Mouse (Mus musculus): ENCODE measurements around the gene 4930524J08Rik. TPM values are rescaled to one million over a fixed set of nuclear protein-coding genes. Genes with fewer than 3 reads are reported as not detected.

Gene 4930524J08Rik
- total and polyA plus RNA-seq, 3 experiments, result 0.50 to 5.8 (median 0.72) TPM

DNA sequence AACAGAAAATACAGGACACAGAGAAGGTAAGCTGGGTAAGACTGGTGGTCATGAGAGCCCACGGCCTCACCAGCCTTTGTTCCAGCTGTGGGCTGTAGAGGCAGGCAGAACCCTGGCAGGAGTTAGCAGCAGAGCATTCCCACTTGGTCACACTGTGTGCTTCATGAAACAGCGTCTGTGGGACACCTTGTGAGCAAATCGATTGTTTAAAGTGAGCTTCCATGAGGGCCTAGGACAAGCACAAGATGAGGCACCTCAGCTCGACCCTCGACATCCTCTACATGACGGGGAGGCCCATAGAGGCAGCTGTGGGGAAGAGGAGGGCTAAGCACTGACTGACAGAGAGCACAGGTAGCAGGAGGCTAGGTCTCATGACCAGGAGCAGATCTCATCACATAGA lies 47.0 kb upstream of the 4930524J08Rik start:
- dilution Hi-C loops (cut with MboI; ENCODE audit: extremely low pct_ligation_motif_present, extremely low pct_unique_long_range_greater_than_20kb, low sequenced_read_pairs) (no loop called here), in situ Hi-C loops (cut with MboI; ENCODE audit: low pct_ligation_motif_present, low pct_unique_long_range_greater_than_20kb, low sequenced_read_pairs) (loop anchor here (25.0 kb wide), 2 partner anchors 305 to 380 kb away; no protein-coding TSS in a partner anchor)
- TF ChIP-seq USF1 (IDR thresholded peaks at IDR 0.05; ENCODE audit: low read depth, low read length), result no peak
- TF ChIP-seq HCFC1 (IDR thresholded peaks at IDR 0.05; ENCODE audit: low read depth, low read length), result no peak
- no peak for TF ChIP-seq ETS1 (conservative IDR thresholded peaks at IDR 0.05; ENCODE audit: low read depth, low read length)
- no peak for TF ChIP-seq E2F4 (IDR thresholded peaks at IDR 0.05; ENCODE audit: insufficient replicate concordance, low read depth, low read length)
- no peak for TF ChIP-seq ZKSCAN1 (IDR thresholded peaks at IDR 0.05; ENCODE audit: borderline replicate concordance, low read depth, low read length)
- TF ChIP-seq JUND (conservative IDR thresholded peaks at IDR 0.05; ENCODE audit: low read depth, low read length), result no peak
- no peak for TF ChIP-seq BHLHE40 (IDR thresholded peaks at IDR 0.05; ENCODE audit: low read depth, low read length)
- no peak for TF ChIP-seq UBTF (IDR thresholded peaks at IDR 0.05; ENCODE audit: low read depth, low read length)
- TF ChIP-seq POLR2AphosphoS2 (IDR thresholded peaks at IDR 0.05; ENCODE audit: low read depth, low read length), result no peak
- TF ChIP-seq NELFE (IDR thresholded peaks at IDR 0.05; ENCODE audit: low read depth, low read length), result no peak
- no peak for TF ChIP-seq IRF4 (IDR thresholded peaks at IDR 0.05; ENCODE audit: low read depth, low read length)
- no peak for TF ChIP-seq ZC3H11A (IDR thresholded peaks at IDR 0.05; ENCODE audit: low read depth, low read length)
- no peak for TF ChIP-seq ELF1 (IDR thresholded peaks at IDR 0.05; ENCODE audit: low read depth, low read length)
- TF ChIP-seq GABPA (IDR thresholded peaks at IDR 0.05; ENCODE audit: insufficient replicate concordance, low read depth, low read length), result no peak
- no peak for TF ChIP-seq TCF12 (IDR thresholded peaks at IDR 0.05; ENCODE audit: low read depth, low read length)
- no peak for TF ChIP-seq TBP (conservative IDR thresholded peaks at IDR 0.05; ENCODE audit: low read depth, low read length)
- TF ChIP-seq POLR2A (IDR thresholded peaks at IDR 0.05; ENCODE audit: low read depth, low read length), result no peak
- no peak for TF ChIP-seq SIN3A (IDR thresholded peaks at IDR 0.05; ENCODE audit: low read length)
- no peak for TF ChIP-seq NRF1 (IDR thresholded peaks at IDR 0.05; ENCODE audit: low read depth, low read length)
- H3K4me2 ChIP-seq (ENCODE audit: insufficient read depth, low read depth, poor library complexity, severe bottlenecking), result no peak overlapping the region
- H3K9me3 ChIP-seq (replicated peaks; ENCODE audit: low read length), result no peaks in the 10 kb centered on the region
- H3K4me1 ChIP-seq (ENCODE audit: control insufficient read depth in 1 of 2, insufficient read depth in 2 of 2), result peaks cover 0 to 2% of the 10 kb centered on the region in 2 experiments; a peak in 1 of 4 replicates
- no peaks in the 10 kb centered on the region for H3K27me3 ChIP-seq (replicated peaks)
- H3K27ac ChIP-seq (ENCODE audit: insufficient read depth, low read depth), result no peak overlapping the region
- no peaks in the 10 kb centered on the region for H3K79me2 ChIP-seq (replicated peaks; ENCODE audit: control insufficient read depth, extremely low read depth, insufficient read depth, poor library complexity, severe bottlenecking)
- no peak overlapping the region for H3K9ac ChIP-seq (ENCODE audit: insufficient read depth, low read depth)
- no peak for DNase-seq (ENCODE audit: extremely low read depth)
- no peaks in the 10 kb centered on the region for H3K36me3 ChIP-seq (replicated peaks in 1 of 2; ENCODE audit: control insufficient read depth in 1 of 2, insufficient read depth in 1 of 2, low read length in 1 of 2)
- no peak overlapping the region for H3K4me3 ChIP-seq (replicated peaks in 1 of 3; ENCODE audit: low read depth in 2 of 3, low read length in 2 of 3, poor library complexity in 1 of 3)

GRCm38 (mm10) chr5:99939440-99939839 lies 39.4 kb upstream of the 4930524J08Rik start:
- Histone ChIP-seq H3K27ac (ENCODE audit: insufficient read depth, low read depth) (no peak overlapping the region), H3K4me3 (replicated peaks in 1 of 3; ENCODE audit: low read depth in 2 of 3, low read length in 2 of 3, poor library complexity in 1 of 3) (no peak overlapping the region), H3K4me2 (ENCODE audit: insufficient read depth, low read depth, poor library complexity, severe bottlenecking) (no peak overlapping the region), H3K4me1 (ENCODE audit: control insufficient read depth in 1 of 2, insufficient read depth in 2 of 2) (no peaks in the 10 kb centered on the region), H3K9me3 (replicated peaks; ENCODE audit: low read length) (peaks cover 5% of the 10 kb centered on the region), H3K79me2 (replicated peaks; ENCODE audit: control insufficient read depth, extremely low read depth, insufficient read depth, poor library complexity, severe bottlenecking) (no peaks in the 10 kb centered on the region), H3K27me3 (replicated peaks) (no peaks in the 10 kb centered on the region), H3K36me3 (replicated peaks in 1 of 2; ENCODE audit: control insufficient read depth in 1 of 2, insufficient read depth in 1 of 2, low read length in 1 of 2) (no peaks in the 10 kb centered on the region), H3K9ac (ENCODE audit: insufficient read depth, low read depth) (no peak overlapping the region)
- dilution Hi-C loops (cut with MboI; ENCODE audit: extremely low pct_ligation_motif_present, extremely low pct_unique_long_range_greater_than_20kb, low sequenced_read_pairs) (no loop called here), in situ Hi-C loops (cut with MboI; ENCODE audit: low pct_ligation_motif_present, low pct_unique_long_range_greater_than_20kb, low sequenced_read_pairs) (loop anchor here (25.0 kb wide), 2 partner anchors 298 to 373 kb away; no protein-coding TSS in a partner anchor)
- DNase-seq (ENCODE audit: extremely low read depth), result no peak
- no peak for TF ChIP-seq MAFK (IDR thresholded peaks at IDR 0.05; ENCODE audit: insufficient replicate concordance, low read length)
- TF ChIP-seq SIN3A (IDR thresholded peaks at IDR 0.05; ENCODE audit: low read length), result no peak
- TF ChIP-seq HCFC1 (IDR thresholded peaks at IDR 0.05; ENCODE audit: low read depth, low read length), result no peak
- TF ChIP-seq E2F4 (IDR thresholded peaks at IDR 0.05; ENCODE audit: insufficient replicate concordance, low read depth, low read length), result no peak
- TF ChIP-seq JUN (IDR thresholded peaks at IDR 0.05; ENCODE audit: insufficient read depth, low read depth, low read length), result no peak
- no peak for TF ChIP-seq NRF1 (IDR thresholded peaks at IDR 0.05; ENCODE audit: low read depth, low read length)
- TF ChIP-seq TCF12 (IDR thresholded peaks at IDR 0.05; ENCODE audit: low read depth, low read length), result no peak
- TF ChIP-seq MAX (IDR thresholded peaks at IDR 0.05; ENCODE audit: low read length), result no peak
- no peak for TF ChIP-seq CHD1 (IDR thresholded peaks at IDR 0.05; ENCODE audit: low read depth, low read length)
- TF ChIP-seq ZMIZ1 (IDR thresholded peaks at IDR 0.05; ENCODE audit: low read depth, low read length), result no peak
- TF ChIP-seq USF1 (IDR thresholded peaks at IDR 0.05; ENCODE audit: low read depth, low read length), result no peak
- TF ChIP-seq MAZ (IDR thresholded peaks at IDR 0.05; ENCODE audit: low read depth, low read length), result no peak
- TF ChIP-seq MEF2A (IDR thresholded peaks at IDR 0.05; ENCODE audit: borderline replicate concordance, low read depth, low read length), result no peak
- TF ChIP-seq GABPA (IDR thresholded peaks at IDR 0.05; ENCODE audit: insufficient replicate concordance, low read depth, low read length), result no peak
- no peak for TF ChIP-seq JUND (conservative IDR thresholded peaks at IDR 0.05; ENCODE audit: low read depth, low read length)
- no peak for TF ChIP-seq CHD2 (IDR thresholded peaks at IDR 0.05; ENCODE audit: low read length)
- no peak for TF ChIP-seq RCOR1 (conservative IDR thresholded peaks at IDR 0.05; ENCODE audit: low read depth, low read length)
- TF ChIP-seq EP300 (IDR thresholded peaks at IDR 0.05; ENCODE audit: low read length), result no peak
- TF ChIP-seq USF2 (conservative IDR thresholded peaks at IDR 0.05; ENCODE audit: low read depth, low read length), result no peak
